Mouse (Mus musculus) small intestine, adult 2 months (tissue): ENCODE results near the gene Ccdc162.

ENCODE experiments used
- CTCF ChIP-seq: fragments of 200-500 bp; IDR thresholded peaks from 2 replicates; pipeline ENCODE4 v1.5.1; 2012; ENCODE audit warnings: low read depth, mild to moderate bottlenecking, control low read depth, inconsistent platforms, low read length, moderate library complexity, mixed read lengths; ENCODE audit not compliant: insufficient replicate concordance, insufficient read length; ENCODE audit errors: extremely low read depth
- POLR2A ChIP-seq: fragments of 200-500 bp; IDR thresholded peaks from 2 replicates; pipeline ENCODE4 v1.6.1; 2012; ENCODE audit warnings: low read depth, mild to moderate bottlenecking, control low read depth, inconsistent platforms, low read length, moderate library complexity

- TF ChIP-seq CTCF = no peak
- TF ChIP-seq POLR2A = no peak
These were observed 164.1 kb downstream of the Ccdc162 start for GRCm38 (mm10) chr10:41552319-41552718.
